Mouse (Mus musculus): ENCODE data around the gene Cd19. TPM values are rescaled to one million over a fixed set of nuclear protein-coding genes. Genes with fewer than 3 reads are reported as not detected.

The Cd19 gene
- polyA plus RNA-seq, 1 experiment from 2014 or later = 0.28 TPM

- Histone ChIP-seq H3K9ac (ENCODE audit: low read depth, low read length) (no peak overlapping the region), H3K4me1 (ENCODE audit: control insufficient read depth, insufficient read depth, low read length) (peaks cover 3% of the 10 kb centered on the region; the same call in 1 of the 2 replicates)
- 89% methylated on average over 17 of the region's 17 CpGs for WGBS
Measured at GRCm38 (mm10) chr7:126456382-126457266, 41.9 kb upstream of the Cd19 start.

GRCm38 (mm10) chr7:126455242-126455641 lies 40.6 kb upstream of the Cd19 start:
- Histone ChIP-seq H3K27me3 (replicated peaks; ENCODE audit: control insufficient read depth, insufficient read depth, low read length) (no peaks in the 10 kb centered on the region), H3K9ac (ENCODE audit: low read depth, low read length) (no peak overlapping the region), H3K36me3 (ENCODE audit: control insufficient read depth, insufficient read depth, low read length) (no peaks in the 10 kb centered on the region), H3K27ac (ENCODE audit: low read length) (no peak overlapping the region), H3K4me3 (ENCODE audit: low read length) (no peak overlapping the region), H3K4me1 (ENCODE audit: control insufficient read depth, insufficient read depth, low read length) (peaks cover 3% of the 10 kb centered on the region; the same call in 1 of the 2 replicates), H3K9me3 (ENCODE audit: control insufficient read depth, low read length) (no peaks in the 10 kb centered on the region), H3K4me2 (ENCODE audit: low read depth, low read length) (no peak overlapping the region)
- ATAC-seq = no peak
- WGBS = 80% methylated on average over 2 of the region's 2 CpGs

More at GRCm38 (mm10) chr7:126456382-126457266, 41.9 kb upstream of the Cd19 start:
- no peaks in the 10 kb centered on the region for H3K27me3 ChIP-seq (replicated peaks; ENCODE audit: control insufficient read depth, insufficient read depth, low read length)
- H3K9me3 ChIP-seq (ENCODE audit: control insufficient read depth, low read length) = no peaks in the 10 kb centered on the region
- H3K4me3 ChIP-seq (ENCODE audit: low read length) = no peak overlapping the region
- no peak overlapping the region for H3K27ac ChIP-seq (ENCODE audit: low read length)
- H3K36me3 ChIP-seq (ENCODE audit: control insufficient read depth, insufficient read depth, low read length) = no peaks in the 10 kb centered on the region
- no peak overlapping the region for H3K4me2 ChIP-seq (ENCODE audit: low read depth, low read length)
- ATAC-seq = no peak

- no peak for ATAC-seq
- Histone ChIP-seq H3K9ac (ENCODE audit: low read depth, low read length) (no peak overlapping the region), H3K27ac (ENCODE audit: low read length) (no peak overlapping the region), H3K36me3 (ENCODE audit: control insufficient read depth, insufficient read depth, low read length) (no peaks in the 10 kb centered on the region), H3K4me1 (ENCODE audit: control insufficient read depth, insufficient read depth, low read length) (peaks cover 3% of the 10 kb centered on the region; the same call in 1 of the 2 replicates), H3K4me2 (ENCODE audit: low read depth, low read length) (no peak overlapping the region), H3K9me3 (ENCODE audit: control insufficient read depth, low read length) (no peaks in the 10 kb centered on the region), H3K27me3 (replicated peaks; ENCODE audit: control insufficient read depth, insufficient read depth, low read length) (no peaks in the 10 kb centered on the region), H3K4me3 (ENCODE audit: low read length) (no peak overlapping the region)
- 61% methylated on average over 7 of the region's 7 CpGs for WGBS
Measured at GRCm38 (mm10) chr7:126453861-126454260, 39.2 kb upstream of the Cd19 start.

GRCm38 (mm10) chr7:126452244-126452643 lies 37.6 kb upstream of the Cd19 start:
- H3K9ac ChIP-seq (ENCODE audit: low read depth, low read length) = no peak overlapping the region
- H3K4me2 ChIP-seq (ENCODE audit: low read depth, low read length) = no peak overlapping the region
- H3K4me3 ChIP-seq (ENCODE audit: low read length) = no peak overlapping the region
- 88% methylated on average over 3 of the region's 3 CpGs for WGBS
- no peaks in the 10 kb centered on the region for H3K4me1 ChIP-seq (ENCODE audit: control insufficient read depth, insufficient read depth, low read length)
- H3K36me3 ChIP-seq (ENCODE audit: control insufficient read depth, insufficient read depth, low read length) = no peaks in the 10 kb centered on the region
- H3K27me3 ChIP-seq (replicated peaks; ENCODE audit: control insufficient read depth, insufficient read depth, low read length) = no peaks in the 10 kb centered on the region
- no peak overlapping the region for H3K27ac ChIP-seq (ENCODE audit: low read length)
- ATAC-seq = no peak
- H3K9me3 ChIP-seq (ENCODE audit: control insufficient read depth, low read length) = no peaks in the 10 kb centered on the region

- H3K9me3 ChIP-seq (ENCODE audit: control insufficient read depth, low read length) = no peaks in the 10 kb centered on the region
- H3K27ac ChIP-seq (ENCODE audit: low read length) = no peak overlapping the region
- no peak for ATAC-seq
- H3K4me3 ChIP-seq (ENCODE audit: low read length) = no peak overlapping the region
- no peak overlapping the region for H3K4me2 ChIP-seq (ENCODE audit: low read depth, low read length)
- H3K4me1 ChIP-seq (ENCODE audit: control insufficient read depth, insufficient read depth, low read length) = no peaks in the 10 kb centered on the region
- 91% methylated on average over 6 of the region's 6 CpGs for WGBS
- 0 out of 2 replicates have a peak, but pooled peaks cover 1% of the 10 kb centered on the region for H3K36me3 ChIP-seq (ENCODE audit: control insufficient read depth, insufficient read depth, low read length)
- no peak overlapping the region for H3K9ac ChIP-seq (ENCODE audit: low read depth, low read length)
- no peaks in the 10 kb centered on the region for H3K27me3 ChIP-seq (replicated peaks; ENCODE audit: control insufficient read depth, insufficient read depth, low read length)
Measured at GRCm38 (mm10) chr7:126450641-126451040, 36.0 kb upstream of the Cd19 start.

- no peaks in the 10 kb centered on the region for H3K27me3 ChIP-seq (replicated peaks; ENCODE audit: control insufficient read depth, insufficient read depth, low read length)
- no peak for ATAC-seq
- no peaks in the 10 kb centered on the region for H3K9me3 ChIP-seq (ENCODE audit: control insufficient read depth, low read length)
- H3K36me3 ChIP-seq (ENCODE audit: control insufficient read depth, insufficient read depth, low read length) = peaks cover 8% of the 10 kb centered on the region
- no peak overlapping the region for H3K4me2 ChIP-seq (ENCODE audit: low read depth, low read length)
- no peak overlapping the region for H3K9ac ChIP-seq (ENCODE audit: low read depth, low read length)
- WGBS = 88% methylated on average over 18 of the region's 18 CpGs
- no peak overlapping the region for H3K4me3 ChIP-seq (ENCODE audit: low read length)
- no peaks in the 10 kb centered on the region for H3K4me1 ChIP-seq (ENCODE audit: control insufficient read depth, insufficient read depth, low read length)
- no peak overlapping the region for H3K27ac ChIP-seq (ENCODE audit: low read length)
Measured at GRCm38 (mm10) chr7:126449991-126450390, 35.3 kb upstream of the Cd19 start.

GRCm38 (mm10) chr7:126448481-126448880 lies 33.8 kb upstream of the Cd19 start:
- Histone ChIP-seq H3K9ac (ENCODE audit: low read depth, low read length) (no peak overlapping the region), H3K27me3 (replicated peaks; ENCODE audit: control insufficient read depth, insufficient read depth, low read length) (no peaks in the 10 kb centered on the region), H3K4me3 (ENCODE audit: low read length) (no peak overlapping the region), H3K4me1 (ENCODE audit: control insufficient read depth, insufficient read depth, low read length) (no peaks in the 10 kb centered on the region), H3K4me2 (ENCODE audit: low read depth, low read length) (no peak overlapping the region), H3K27ac (ENCODE audit: low read length) (no peak overlapping the region), H3K9me3 (ENCODE audit: control insufficient read depth, low read length) (no peaks in the 10 kb centered on the region), H3K36me3 (ENCODE audit: control insufficient read depth, insufficient read depth, low read length) (peaks cover 15% of the 10 kb centered on the region)
- WGBS = 93% methylated on average over 19 of the region's 19 CpGs
- ATAC-seq = no peak

GRCm38 (mm10) chr7:126446217-126446616 lies 31.5 kb upstream of the Cd19 start:
- no peaks in the 10 kb centered on the region for H3K9me3 ChIP-seq (ENCODE audit: control insufficient read depth, low read length)
- peaks cover 18% of the 10 kb centered on the region for H3K36me3 ChIP-seq (ENCODE audit: control insufficient read depth, insufficient read depth, low read length)
- H3K9ac ChIP-seq (ENCODE audit: low read depth, low read length) = no peak overlapping the region
- ATAC-seq = no peak
- 86% methylated on average over 21 of the region's 21 CpGs for WGBS
- H3K27ac ChIP-seq (ENCODE audit: low read length) = no peak overlapping the region
- no peak overlapping the region for H3K4me2 ChIP-seq (ENCODE audit: low read depth, low read length)
- H3K4me1 ChIP-seq (ENCODE audit: control insufficient read depth, insufficient read depth, low read length) = no peaks in the 10 kb centered on the region
- H3K27me3 ChIP-seq (replicated peaks; ENCODE audit: control insufficient read depth, insufficient read depth, low read length) = no peaks in the 10 kb centered on the region
- H3K4me3 ChIP-seq (ENCODE audit: low read length) = no peak overlapping the region

- peaks cover 18% of the 10 kb centered on the region for H3K36me3 ChIP-seq (ENCODE audit: control insufficient read depth, insufficient read depth, low read length)
- no peaks in the 10 kb centered on the region for H3K9me3 ChIP-seq (ENCODE audit: control insufficient read depth, low read length)
- H3K27me3 ChIP-seq (replicated peaks; ENCODE audit: control insufficient read depth, insufficient read depth, low read length) = no peaks in the 10 kb centered on the region
- no peak overlapping the region for H3K4me3 ChIP-seq (ENCODE audit: low read length)
- no peak overlapping the region for H3K4me2 ChIP-seq (ENCODE audit: low read depth, low read length)
- 93% methylated on average over 15 of the region's 15 CpGs for WGBS
- no peak for ATAC-seq
- H3K9ac ChIP-seq (ENCODE audit: low read depth, low read length) = no peak overlapping the region
- no peak overlapping the region for H3K27ac ChIP-seq (ENCODE audit: low read length)
- no peaks in the 10 kb centered on the region for H3K4me1 ChIP-seq (ENCODE audit: control insufficient read depth, insufficient read depth, low read length)
Measured at GRCm38 (mm10) chr7:126445104-126445815, 30.6 kb upstream of the Cd19 start.

Measured in intestine, embryonic 16.5 days (tissue).